Mouse (Mus musculus): ENCODE results near the gene Prkcd. TPM values are rescaled to one million over a fixed set of nuclear protein-coding genes. Genes with fewer than 3 reads are reported as not detected.
A peak's percentile ranks its signal among the peaks of the same experiment; 100 is the strongest.

The Prkcd gene
- total RNA-seq, 2 experiments from 2014 or later: 6.6 to 11.7 TPM

GRCm38 (mm10) chr14:30637087-30637486 is 11.1 kb upstream of the Prkcd start:
- DNase-seq: no peak
- intact Hi-C loops (cut with DNase I): no loop called here

GRCm38 (mm10) chr14:30636499-30636898 is 10.5 kb upstream of the Prkcd start:
- intact Hi-C loops (cut with DNase I): no loop called here
- DNase-seq: no peak

- DNase-seq: no peak
- intact Hi-C loops (cut with DNase I): no loop called here
Measured at GRCm38 (mm10) chr14:30635219-30635910, 9.4 kb upstream of the Prkcd start.

- intact Hi-C loops (cut with DNase I): no loop called here
- DNase-seq: no peak
Measured at GRCm38 (mm10) chr14:30634418-30634817, 8.4 kb upstream of the Prkcd start.

GRCm38 (mm10) chr14:30633708-30634107 is 7.7 kb upstream of the Prkcd start:
- no peak for DNase-seq

GRCm38 (mm10) chr14:30631834-30632233 is 5.8 kb upstream of the Prkcd start:
- intact Hi-C loops (cut with DNase I): no loop called here
- no peak for DNase-seq

More at GRCm38 (mm10) chr14:30633708-30634107, 7.7 kb upstream of the Prkcd start:
- intact Hi-C loops (cut with DNase I): no loop called here

- DNase-seq: peak in 1 of 2 experiments; percentile 35
- intact Hi-C loops (cut with DNase I): no loop called here
Measured at GRCm38 (mm10) chr14:30630811-30631576, 5.0 kb upstream of the Prkcd start.

GRCm38 (mm10) chr14:30629839-30630238 is 3.8 kb upstream of the Prkcd start:
- DNase-seq: no peak
- intact Hi-C loops (cut with DNase I): no loop called here

GRCm38 (mm10) chr14:30628235-30628634 is 2.2 kb upstream of the Prkcd start:
- intact Hi-C loops (cut with DNase I): no loop called here
- no peak for DNase-seq

GRCm38 (mm10) chr14:30626756-30627742 is 1.0 kb upstream of the Prkcd start:
- no peak for DNase-seq
- intact Hi-C loops (cut with DNase I): no loop called here

- DNase-seq: peak; percentile 44 to 48
- intact Hi-C loops (cut with DNase I): no loop called here
Measured at GRCm38 (mm10) chr14:30625131-30625807, 741 bp downstream of the Prkcd start.

- intact Hi-C loops (cut with DNase I): no loop called here
- no peak for DNase-seq
Measured at GRCm38 (mm10) chr14:30624277-30624721, 1.7 kb downstream of the Prkcd start.

- no peak for DNase-seq
- intact Hi-C loops (cut with DNase I): no loop called here
Measured at GRCm38 (mm10) chr14:30622556-30622955, 3.5 kb downstream of the Prkcd start.

- intact Hi-C loops (cut with DNase I): no loop called here
Measured at GRCm38 (mm10) chr14:30622130-30622529, 3.9 kb downstream of the Prkcd start.

GRCm38 (mm10) chr14:30619982-30620578 is 5.9 kb downstream of the Prkcd start:
- DNase-seq: no peak
- intact Hi-C loops (cut with DNase I): no loop called here

More at GRCm38 (mm10) chr14:30622130-30622529, 3.9 kb downstream of the Prkcd start:
- no peak for DNase-seq

GRCm38 (mm10) chr14:30618746-30619275 is 7.2 kb downstream of the Prkcd start:
- DNase-seq: no peak
- intact Hi-C loops (cut with DNase I): no loop called here

- DNase-seq: no peak
- intact Hi-C loops (cut with DNase I): no loop called here
Measured at GRCm38 (mm10) chr14:30616751-30617150, 9.3 kb downstream of the Prkcd start.

- no peak for DNase-seq
- intact Hi-C loops (cut with DNase I): loop anchor here (2.0 kb wide), 1 partner anchor 22 kb away; no protein-coding TSS in a partner anchor
Measured at GRCm38 (mm10) chr14:30612962-30613715, 12.9 kb downstream of the Prkcd start.
